Mouse (Mus musculus): ENCODE data around the gene Samm50.

- TF ChIP-seq CTCF (IDR thresholded peaks at IDR 0.05; ENCODE audit: low read depth, low read length) (no peak), POLR2A (IDR thresholded peaks at IDR 0.05; ENCODE audit: extremely low read depth, insufficient read depth, low read length) (no peak)
Observed at GRCm38 (mm10) chr15:84241520-84241919, 49.5 kb downstream of the Samm50 start.
